Mouse (Mus musculus): ENCODE measurements at regions not wholly inside any gene's neighbourhood (a gene's known extent, or its start where the extent isn't known, plus 50 kb on each side); places are given as distances from the start of the nearest gene placed in this dataset.

DNA sequence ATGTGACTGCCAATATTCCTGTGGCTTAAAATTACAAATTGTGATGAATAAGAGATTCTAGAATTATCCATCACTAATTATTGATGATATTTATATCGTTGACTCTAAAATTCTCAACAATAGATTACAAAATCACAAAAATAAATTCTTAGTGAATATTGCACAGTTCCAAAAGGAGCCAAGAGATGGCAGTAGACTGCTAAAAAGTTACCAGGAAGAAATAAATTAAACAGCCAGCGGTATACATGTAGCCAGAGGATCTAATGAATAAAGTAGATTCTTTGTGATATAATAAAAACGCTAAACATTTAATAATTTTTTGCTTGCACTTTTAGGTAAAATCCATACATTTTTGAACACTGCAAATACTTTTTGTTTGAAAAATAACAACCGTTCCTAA lies 294.7 kb downstream of the Lipi start:
- no peaks in the 10 kb centered on the region for H3K9me3 ChIP-seq (ENCODE audit: low read length)
- TF ChIP-seq CTCF (conservative IDR thresholded peaks at IDR 0.05; ENCODE audit: low read length) (peak; percentile 64), POU5F1 (IDR thresholded peaks at IDR 0.05; ENCODE audit: borderline replicate concordance, low read length) (no peak)
- no peaks in the 10 kb centered on the region for H3K4me1 ChIP-seq (replicated peaks; ENCODE audit: low read depth, low read length)
- H3K4me3 ChIP-seq (replicated peaks; ENCODE audit: low read length): no peak overlapping the region
- no peaks in the 10 kb centered on the region for H3K36me3 ChIP-seq (ENCODE audit: insufficient read depth, low read length)
- no peaks in the 10 kb centered on the region for H3K27me3 ChIP-seq (ENCODE audit: insufficient read depth, low read length)

DNA sequence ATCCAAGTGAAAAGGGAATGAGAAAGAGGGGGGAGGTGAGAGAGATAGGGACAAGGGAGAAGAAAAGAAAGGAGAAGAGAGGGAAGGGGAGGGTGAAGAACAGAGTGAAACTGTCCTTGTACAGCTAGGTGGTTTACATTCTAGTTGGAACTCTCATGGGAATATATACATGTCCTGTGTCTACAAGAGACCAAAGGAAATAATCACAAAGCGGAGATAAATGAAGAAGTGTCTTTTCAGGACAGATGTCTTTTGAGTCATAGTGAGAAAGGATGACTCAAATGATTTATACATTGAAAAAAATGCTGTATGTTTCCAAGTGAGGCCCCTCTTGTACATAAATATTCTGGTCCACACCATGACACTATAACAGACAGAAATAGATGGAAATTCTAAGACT lies 298.7 kb downstream of the Lipi start:
- H3K27me3 ChIP-seq (ENCODE audit: insufficient read depth, low read length): no peaks in the 10 kb centered on the region
- no peaks in the 10 kb centered on the region for H3K9me3 ChIP-seq (ENCODE audit: low read length)
- no peak for TF ChIP-seq CTCF (conservative IDR thresholded peaks at IDR 0.05; ENCODE audit: low read length)
- no peak for TF ChIP-seq NANOG (IDR thresholded peaks at IDR 0.05; ENCODE audit: borderline replicate concordance, low read length)
- no peak for TF ChIP-seq POU5F1 (IDR thresholded peaks at IDR 0.05; ENCODE audit: borderline replicate concordance, low read length)
- no peaks in the 10 kb centered on the region for H3K4me1 ChIP-seq (replicated peaks; ENCODE audit: low read depth, low read length)
- H3K36me3 ChIP-seq (ENCODE audit: insufficient read depth, low read length): no peaks in the 10 kb centered on the region
- H3K4me3 ChIP-seq (replicated peaks; ENCODE audit: low read length): no peak overlapping the region

DNA sequence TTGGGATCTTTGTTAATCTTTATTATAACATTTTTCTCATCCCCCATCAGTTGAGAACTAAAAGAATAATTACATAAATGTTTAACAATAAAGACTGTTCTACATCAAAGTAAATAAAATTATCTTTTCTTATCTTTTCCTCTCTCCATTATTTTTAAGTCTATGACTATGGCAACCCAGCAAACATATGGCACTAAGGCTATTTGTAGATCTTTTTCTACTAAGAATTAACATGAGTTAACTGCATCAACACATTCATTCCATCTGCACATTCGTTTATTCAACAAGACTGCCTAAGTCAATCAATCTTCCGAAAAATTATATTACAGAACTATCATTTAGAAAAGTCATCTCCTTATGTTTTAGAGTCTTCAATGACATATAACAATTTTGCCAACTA lies 300.1 kb downstream of the Lipi start:
- Histone ChIP-seq H3K9me3 (ENCODE audit: low read length) (no peaks in the 10 kb centered on the region), H3K27me3 (ENCODE audit: insufficient read depth, low read length) (no peaks in the 10 kb centered on the region), H3K36me3 (ENCODE audit: insufficient read depth, low read length) (no peaks in the 10 kb centered on the region), H3K4me1 (replicated peaks; ENCODE audit: low read depth, low read length) (no peaks in the 10 kb centered on the region), H3K4me3 (replicated peaks; ENCODE audit: low read length) (no peak overlapping the region)
- TF ChIP-seq CTCF (conservative IDR thresholded peaks at IDR 0.05; ENCODE audit: low read length): no peak

DNA sequence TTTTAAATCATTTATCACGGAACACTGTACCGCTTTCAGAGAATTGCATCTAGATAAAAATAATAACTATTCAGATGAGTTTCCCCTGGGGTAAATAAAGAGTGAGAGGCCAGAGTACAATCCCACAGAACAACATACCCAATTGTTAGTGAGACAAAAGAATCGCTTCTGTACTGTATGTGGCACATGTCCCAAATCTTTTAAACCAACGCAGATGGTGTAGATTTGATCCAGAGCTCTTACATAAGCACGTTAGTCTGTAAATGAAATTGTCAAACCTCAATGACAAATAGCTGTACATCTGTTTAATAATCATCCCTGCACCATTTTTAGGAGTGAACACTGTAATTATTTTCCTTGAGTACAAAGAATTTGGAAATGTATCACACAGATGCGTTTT lies 322.0 kb downstream of the Lipi start:
- TF ChIP-seq NANOG (IDR thresholded peaks at IDR 0.05; ENCODE audit: borderline replicate concordance, low read length) (no peak), CTCF (conservative IDR thresholded peaks at IDR 0.05; ENCODE audit: low read length) (no peak), POU5F1 (IDR thresholded peaks at IDR 0.05; ENCODE audit: borderline replicate concordance, low read length) (no peak)
- H3K27me3 ChIP-seq (ENCODE audit: insufficient read depth, low read length): no peaks in the 10 kb centered on the region
- H3K36me3 ChIP-seq (ENCODE audit: insufficient read depth, low read length): no peaks in the 10 kb centered on the region
- no peaks in the 10 kb centered on the region for H3K4me1 ChIP-seq (replicated peaks; ENCODE audit: low read depth, low read length)
- no peaks in the 10 kb centered on the region for H3K9me3 ChIP-seq (ENCODE audit: low read length)
- no peak overlapping the region for H3K4me3 ChIP-seq (replicated peaks; ENCODE audit: low read length)

DNA sequence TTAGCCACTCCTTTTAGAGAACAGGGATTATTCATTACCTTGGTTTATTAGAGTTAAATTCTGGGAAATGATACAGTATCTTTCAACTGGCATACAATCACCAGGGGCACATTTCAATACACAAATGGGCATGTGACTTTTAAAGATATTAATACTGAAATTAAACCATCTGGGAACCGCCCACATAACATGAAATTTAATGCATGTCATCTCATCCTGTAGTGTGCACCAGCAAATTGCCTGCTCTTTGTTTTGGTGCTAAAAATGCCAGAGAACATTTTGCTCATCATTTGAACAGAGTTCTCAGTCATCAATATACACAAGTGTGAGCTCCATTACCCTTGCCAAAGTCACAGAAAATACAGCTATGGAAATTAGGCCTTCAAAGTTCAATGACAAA lies 330.9 kb downstream of the Lipi start:
- no peaks in the 10 kb centered on the region for H3K4me1 ChIP-seq (replicated peaks; ENCODE audit: low read depth, low read length)

DNA sequence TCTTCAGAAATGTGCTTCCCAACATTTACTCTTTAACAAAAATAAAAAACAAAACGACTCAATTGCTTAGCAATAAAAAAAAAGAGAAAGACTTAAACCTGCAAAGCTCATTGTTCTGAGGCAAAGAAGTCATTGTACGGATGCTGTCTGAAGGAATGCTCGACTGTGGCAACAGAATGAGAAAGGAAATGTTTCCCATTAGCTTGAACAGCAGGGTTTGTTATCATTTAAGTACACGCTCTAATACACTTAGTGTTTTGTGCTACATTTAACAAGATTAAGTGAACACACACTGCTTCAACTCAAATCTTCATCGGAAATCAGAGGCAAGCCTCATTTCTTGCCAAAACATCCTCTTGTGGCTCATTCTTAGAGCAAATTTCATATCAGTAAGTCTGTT lies 336.7 kb downstream of the Lipi start:
- no peaks in the 10 kb centered on the region for H3K36me3 ChIP-seq (ENCODE audit: insufficient read depth, low read length)
- no peaks in the 10 kb centered on the region for H3K4me1 ChIP-seq (replicated peaks; ENCODE audit: low read depth, low read length)
- no peak for TF ChIP-seq POU5F1 (IDR thresholded peaks at IDR 0.05; ENCODE audit: borderline replicate concordance, low read length)
- peak; percentile 63; the same call in 1 of the 2 replicates for TF ChIP-seq NANOG (IDR thresholded peaks at IDR 0.05; ENCODE audit: borderline replicate concordance, low read length)
- TF ChIP-seq CTCF (conservative IDR thresholded peaks at IDR 0.05; ENCODE audit: low read length): no peak
- no peaks in the 10 kb centered on the region for H3K9me3 ChIP-seq (ENCODE audit: low read length)
- no peaks in the 10 kb centered on the region for H3K27me3 ChIP-seq (ENCODE audit: insufficient read depth, low read length)
- no peak overlapping the region for H3K4me3 ChIP-seq (replicated peaks; ENCODE audit: low read length)

More for the DNA sequence above, 330.9 kb downstream of the Lipi start:
- no peaks in the 10 kb centered on the region for H3K9me3 ChIP-seq (ENCODE audit: low read length)
- no peaks in the 10 kb centered on the region for H3K27me3 ChIP-seq (ENCODE audit: insufficient read depth, low read length)
- no peak overlapping the region for H3K4me3 ChIP-seq (replicated peaks; ENCODE audit: low read length)
- H3K36me3 ChIP-seq (ENCODE audit: insufficient read depth, low read length): no peaks in the 10 kb centered on the region
- no peak for TF ChIP-seq CTCF (conservative IDR thresholded peaks at IDR 0.05; ENCODE audit: low read length)

DNA sequence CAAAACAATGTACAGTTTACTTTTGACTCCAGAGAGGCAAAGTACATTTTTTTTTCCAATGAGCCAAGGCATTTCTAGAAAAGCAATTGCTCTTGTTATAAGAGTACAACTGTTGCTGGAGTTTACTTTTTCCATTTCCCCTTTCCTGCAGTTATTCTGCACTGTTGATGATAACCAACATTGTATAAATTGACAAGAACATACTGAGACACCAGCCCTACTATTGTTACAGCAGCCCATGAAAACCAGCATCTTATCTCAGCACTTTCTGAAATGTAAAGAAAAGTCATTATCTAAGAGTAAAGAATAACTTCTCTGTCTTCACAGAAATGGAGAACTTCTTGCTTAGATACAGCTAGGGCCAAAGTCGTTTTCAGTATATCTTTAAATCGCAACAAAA lies 345.5 kb downstream of the Lipi start:
- Histone ChIP-seq H3K36me3 (ENCODE audit: insufficient read depth, low read length) (no peaks in the 10 kb centered on the region), H3K4me1 (replicated peaks; ENCODE audit: low read depth, low read length) (no peaks in the 10 kb centered on the region), H3K9me3 (ENCODE audit: low read length) (no peaks in the 10 kb centered on the region), H3K27me3 (ENCODE audit: insufficient read depth, low read length) (no peaks in the 10 kb centered on the region), H3K4me3 (replicated peaks; ENCODE audit: low read length) (no peak overlapping the region)
- TF ChIP-seq POU5F1 (IDR thresholded peaks at IDR 0.05; ENCODE audit: borderline replicate concordance, low read length) (no peak), NANOG (IDR thresholded peaks at IDR 0.05; ENCODE audit: borderline replicate concordance, low read length) (no peak), CTCF (conservative IDR thresholded peaks at IDR 0.05; ENCODE audit: low read length) (no peak)

DNA sequence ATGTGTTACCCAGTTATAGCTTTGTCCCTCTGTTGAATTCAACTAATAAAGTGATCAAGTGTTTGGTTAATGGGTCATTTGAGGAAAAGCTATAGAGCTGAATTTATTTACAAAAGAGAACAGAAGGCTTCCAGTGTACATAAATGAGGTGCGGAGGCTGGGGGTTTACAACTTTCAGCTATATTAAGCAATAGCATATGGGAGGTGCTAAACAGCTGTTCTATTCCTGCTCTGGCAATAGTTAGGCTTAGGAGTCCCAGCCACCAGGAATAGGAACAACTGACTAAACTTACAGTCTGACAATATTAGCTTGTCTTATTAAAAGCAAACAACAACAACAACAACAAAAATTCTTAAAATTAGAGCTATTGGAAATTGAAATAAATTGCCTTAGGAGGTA lies 353.7 kb downstream of the Lipi start:
- Histone ChIP-seq H3K9me3 (ENCODE audit: low read length) (no peaks in the 10 kb centered on the region), H3K27me3 (ENCODE audit: insufficient read depth, low read length) (no peaks in the 10 kb centered on the region), H3K36me3 (ENCODE audit: insufficient read depth, low read length) (no peaks in the 10 kb centered on the region), H3K4me3 (replicated peaks; ENCODE audit: low read length) (no peak overlapping the region), H3K4me1 (replicated peaks; ENCODE audit: low read depth, low read length) (no peaks in the 10 kb centered on the region)
- TF ChIP-seq NANOG (IDR thresholded peaks at IDR 0.05; ENCODE audit: borderline replicate concordance, low read length) (no peak), CTCF (conservative IDR thresholded peaks at IDR 0.05; ENCODE audit: low read length) (no peak), POU5F1 (IDR thresholded peaks at IDR 0.05; ENCODE audit: borderline replicate concordance, low read length) (no peak)

DNA sequence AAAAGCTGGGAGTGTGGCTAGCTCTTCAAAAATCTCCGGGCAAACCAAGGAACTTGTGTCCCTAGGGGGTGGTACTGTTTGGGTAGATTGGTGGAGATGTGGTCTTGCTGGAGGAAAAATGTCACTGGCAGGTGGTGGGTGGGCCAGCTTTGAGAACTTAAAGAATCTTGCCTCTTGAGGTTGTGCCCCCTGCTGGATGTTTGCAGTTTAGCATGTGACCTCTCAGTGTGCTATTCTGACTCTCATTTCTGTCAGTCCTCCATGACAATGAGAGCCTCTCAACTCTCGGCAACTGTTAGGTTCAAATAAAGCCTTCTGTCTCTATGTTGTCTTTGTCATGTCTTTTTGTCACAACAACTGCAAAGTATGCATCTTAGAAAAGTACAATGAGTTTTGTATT lies 392.5 kb downstream of the Lipi start:
- H3K4me1 ChIP-seq (replicated peaks; ENCODE audit: low read depth, low read length): no peaks in the 10 kb centered on the region
- no peak for TF ChIP-seq NANOG (IDR thresholded peaks at IDR 0.05; ENCODE audit: borderline replicate concordance, low read length)
- TF ChIP-seq CTCF (conservative IDR thresholded peaks at IDR 0.05; ENCODE audit: low read length): peak; percentile 44
- H3K4me3 ChIP-seq (replicated peaks; ENCODE audit: low read length): no peak overlapping the region
- H3K27me3 ChIP-seq (ENCODE audit: insufficient read depth, low read length): no peaks in the 10 kb centered on the region
- no peaks in the 10 kb centered on the region for H3K9me3 ChIP-seq (ENCODE audit: low read length)
- H3K36me3 ChIP-seq (ENCODE audit: insufficient read depth, low read length): no peaks in the 10 kb centered on the region

Data from E14TG2a.4 (cell line).